Mouse (Mus musculus): ENCODE measurements at regions not wholly inside any gene's neighbourhood (a gene's known extent, or its start where the extent isn't known, plus 50 kb on each side); places are given as distances from the start of the nearest gene placed in this dataset.

GRCm38 (mm10) chr6:66381279-66381934 lies 153.8 kb upstream of the Mad2l1 start:
- H3K9ac ChIP-seq (ENCODE audit: low read depth, low read length, severe bottlenecking): no peak overlapping the region
- H3K9me3 ChIP-seq (ENCODE audit: control insufficient read depth, low read length): no peaks in the 10 kb centered on the region
- no peak overlapping the region for H3K27ac ChIP-seq (replicated peaks; ENCODE audit: low read depth, low read length)
- WGBS: 45% methylated on average over 1 of the region's 1 CpGs
- H3K4me1 ChIP-seq (ENCODE audit: control insufficient read depth, insufficient read depth, low read length): peaks cover 10% of the 10 kb centered on the region
- no peak for TF ChIP-seq POLR2A (IDR thresholded peaks at IDR 0.05; ENCODE audit: borderline replicate concordance, extremely low read depth, insufficient read depth, insufficient read length)
- no peaks in the 10 kb centered on the region for H3K36me3 ChIP-seq (ENCODE audit: control insufficient read depth, insufficient read depth, low read length)
- no peak for ATAC-seq (ENCODE audit: low FRiP score, low read depth)
- no peaks in the 10 kb centered on the region for H3K27me3 ChIP-seq (ENCODE audit: control insufficient read depth, insufficient read depth, low read length)
- H3K4me3 ChIP-seq (replicated peaks; ENCODE audit: low read length): no peak overlapping the region
- DNase-seq (ENCODE audit: low spot score): no peak
- no peak overlapping the region for H3K4me2 ChIP-seq (replicated peaks; ENCODE audit: low read depth, low read length, severe bottlenecking)

- peak; percentile 74 for DNase-seq (ENCODE audit: low spot score)
- peak; percentile 79 for ATAC-seq (ENCODE audit: low FRiP score, low read depth)
- H3K9ac ChIP-seq (ENCODE audit: low read depth, low read length, severe bottlenecking): no peak overlapping the region
- 54% methylated on average over 2 of the region's 2 CpGs for WGBS
- no peaks in the 10 kb centered on the region for H3K9me3 ChIP-seq (ENCODE audit: control insufficient read depth, low read length)
- H3K4me3 ChIP-seq (replicated peaks; ENCODE audit: low read length): no peak overlapping the region
- no peak for TF ChIP-seq POLR2A (IDR thresholded peaks at IDR 0.05; ENCODE audit: borderline replicate concordance, extremely low read depth, insufficient read depth, insufficient read length)
- H3K27ac ChIP-seq (replicated peaks; ENCODE audit: low read depth, low read length): peak overlapping the region; percentile 52; the same call in 1 of the 2 replicates
- no peaks in the 10 kb centered on the region for H3K36me3 ChIP-seq (ENCODE audit: control insufficient read depth, insufficient read depth, low read length)
- peaks cover 10% of the 10 kb centered on the region for H3K4me1 ChIP-seq (ENCODE audit: control insufficient read depth, insufficient read depth, low read length)
- H3K4me2 ChIP-seq (replicated peaks; ENCODE audit: low read depth, low read length, severe bottlenecking): no peak overlapping the region
- H3K27me3 ChIP-seq (ENCODE audit: control insufficient read depth, insufficient read depth, low read length): no peaks in the 10 kb centered on the region
These were observed 152.7 kb upstream of the Mad2l1 start for GRCm38 (mm10) chr6:66382347-66383010.

GRCm38 (mm10) chr6:66395147-66395546 lies 140.0 kb upstream of the Mad2l1 start:
- H3K4me2 ChIP-seq (replicated peaks; ENCODE audit: low read depth, low read length, severe bottlenecking): no peak overlapping the region
- ATAC-seq (ENCODE audit: low FRiP score, low read depth) (no peak), DNase-seq (ENCODE audit: low spot score) (no peak)
- TF ChIP-seq POLR2A (IDR thresholded peaks at IDR 0.05; ENCODE audit: borderline replicate concordance, extremely low read depth, insufficient read depth, insufficient read length): no peak
- H3K9me3 ChIP-seq (ENCODE audit: control insufficient read depth, low read length): no peaks in the 10 kb centered on the region
- no peak overlapping the region for H3K9ac ChIP-seq (ENCODE audit: low read depth, low read length, severe bottlenecking)
- WGBS: 91% methylated on average over 4 of the region's 4 CpGs
- H3K27me3 ChIP-seq (ENCODE audit: control insufficient read depth, insufficient read depth, low read length): no peaks in the 10 kb centered on the region
- H3K36me3 ChIP-seq (ENCODE audit: control insufficient read depth, insufficient read depth, low read length): no peaks in the 10 kb centered on the region
- H3K4me3 ChIP-seq (replicated peaks; ENCODE audit: low read length): no peak overlapping the region
- H3K4me1 ChIP-seq (ENCODE audit: control insufficient read depth, insufficient read depth, low read length): no peaks in the 10 kb centered on the region
- H3K27ac ChIP-seq (replicated peaks; ENCODE audit: low read depth, low read length): no peak overlapping the region

GRCm38 (mm10) chr6:66397411-66397810 lies 137.8 kb upstream of the Mad2l1 start:
- Histone ChIP-seq H3K9ac (ENCODE audit: low read depth, low read length, severe bottlenecking) (no peak overlapping the region), H3K4me1 (ENCODE audit: control insufficient read depth, insufficient read depth, low read length) (0 out of 2 replicates have a peak, but pooled peaks cover 3% of the 10 kb centered on the region), H3K27me3 (ENCODE audit: control insufficient read depth, insufficient read depth, low read length) (no peaks in the 10 kb centered on the region), H3K4me3 (replicated peaks; ENCODE audit: low read length) (no peak overlapping the region), H3K9me3 (ENCODE audit: control insufficient read depth, low read length) (no peaks in the 10 kb centered on the region), H3K36me3 (ENCODE audit: control insufficient read depth, insufficient read depth, low read length) (no peaks in the 10 kb centered on the region), H3K4me2 (replicated peaks; ENCODE audit: low read depth, low read length, severe bottlenecking) (no peak overlapping the region), H3K27ac (replicated peaks; ENCODE audit: low read depth, low read length) (no peak overlapping the region)
- DNase-seq (ENCODE audit: low spot score): no peak
- 72% methylated on average over 8 of the region's 8 CpGs for WGBS
- ATAC-seq (ENCODE audit: low FRiP score, low read depth): no peak
- no peak for TF ChIP-seq POLR2A (IDR thresholded peaks at IDR 0.05; ENCODE audit: borderline replicate concordance, extremely low read depth, insufficient read depth, insufficient read length)

GRCm38 (mm10) chr6:66398674-66399073 lies 136.5 kb upstream of the Mad2l1 start:
- Histone ChIP-seq H3K4me3 (replicated peaks; ENCODE audit: low read length) (no peak overlapping the region), H3K4me1 (ENCODE audit: control insufficient read depth, insufficient read depth, low read length) (0 out of 2 replicates have a peak, but pooled peaks cover 3% of the 10 kb centered on the region), H3K4me2 (replicated peaks; ENCODE audit: low read depth, low read length, severe bottlenecking) (no peak overlapping the region), H3K27me3 (ENCODE audit: control insufficient read depth, insufficient read depth, low read length) (no peaks in the 10 kb centered on the region), H3K9ac (ENCODE audit: low read depth, low read length, severe bottlenecking) (no peak overlapping the region), H3K27ac (replicated peaks; ENCODE audit: low read depth, low read length) (no peak overlapping the region), H3K36me3 (ENCODE audit: control insufficient read depth, insufficient read depth, low read length) (no peaks in the 10 kb centered on the region), H3K9me3 (ENCODE audit: control insufficient read depth, low read length) (no peaks in the 10 kb centered on the region)
- TF ChIP-seq POLR2A (IDR thresholded peaks at IDR 0.05; ENCODE audit: borderline replicate concordance, extremely low read depth, insufficient read depth, insufficient read length): no peak
- 95% methylated on average over 3 of the region's 3 CpGs for WGBS
- ATAC-seq (ENCODE audit: low FRiP score, low read depth) (no peak), DNase-seq (ENCODE audit: low spot score) (no peak)

All from limb, embryonic 14.5 days (tissue).